Mouse (Mus musculus) embryonic fibroblast, embryonic 13.5 days (primary cell): ENCODE measurements around the gene Rdh5.

Source experiments
- CTCF ChIP-seq: IDR thresholded peaks from 2 replicates; pipeline ENCODE4 v1.5.1; 2011; ENCODE audit warnings: mild to moderate bottlenecking, control low read depth, low read length, moderate library complexity, borderline replicate concordance; ENCODE audit not compliant: insufficient read depth
- POLR2A ChIP-seq: IDR thresholded peaks from 2 replicates; pipeline ENCODE4 v1.6.1; 2011; ENCODE audit warnings: low read depth, mild to moderate bottlenecking, control low read depth, low read length, moderate library complexity

DNA sequence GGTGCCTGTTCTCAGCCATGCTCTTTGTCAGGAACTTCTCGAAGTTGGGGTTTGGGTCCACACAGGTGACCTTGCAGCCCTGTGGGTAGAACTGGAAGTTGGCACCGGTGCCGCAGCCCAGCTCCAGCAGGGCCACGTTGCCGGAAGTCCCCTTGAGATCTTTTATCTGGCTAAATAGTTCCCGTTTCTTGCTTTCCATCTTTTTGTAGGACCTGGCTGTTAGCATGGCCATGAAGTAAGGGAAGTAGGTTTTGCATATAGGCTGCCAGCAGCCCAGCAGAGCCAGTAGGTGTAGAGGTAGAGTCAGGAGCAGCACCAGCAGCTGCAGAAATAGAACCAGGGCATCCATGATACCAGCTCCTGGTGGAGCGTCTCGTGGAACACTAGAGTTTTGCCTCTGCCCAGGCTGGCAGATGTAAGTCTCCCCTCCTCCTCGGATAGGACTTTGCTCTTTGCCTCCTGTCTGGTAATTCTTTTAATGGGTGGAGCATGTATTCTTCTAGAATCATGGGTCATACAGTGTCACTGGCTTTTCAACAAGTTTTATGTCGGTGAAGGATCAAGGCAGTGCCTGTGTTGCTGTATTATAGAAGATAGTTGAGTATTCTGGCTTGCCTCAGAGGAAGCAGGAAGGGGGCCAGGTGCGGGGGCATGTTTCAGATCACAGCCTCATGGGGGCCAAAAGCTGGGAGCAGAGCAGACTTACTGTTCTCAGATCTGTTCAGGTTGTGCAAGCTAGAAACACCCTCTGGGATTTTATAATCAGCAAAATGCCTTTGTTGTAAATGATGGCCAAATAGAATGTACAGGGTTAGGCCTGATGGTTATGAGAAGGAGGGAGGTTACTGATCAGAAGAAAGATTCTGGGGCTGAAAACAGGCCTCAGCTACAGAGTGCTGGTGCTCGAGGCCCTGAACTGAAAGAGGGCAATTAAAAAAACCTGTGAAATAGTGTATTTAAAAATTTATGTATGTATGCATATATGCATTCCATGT lies 38.2 kb upstream of the Rdh5 start, which contains the start of gene Mettl7b:
- TF ChIP-seq POLR2A: no peak
- no peak for TF ChIP-seq CTCF
